Mouse (Mus musculus): ENCODE measurements around the gene Cd55. TPM values are rescaled to one million over a fixed set of nuclear protein-coding genes. Genes with fewer than 3 reads are reported as not detected.

Cd55 gene
- polyA plus RNA-seq (2015; fragmentation: Illumina TruSeq; extraction: RNeasy Lipid Tissue Mini Kit (QIAGEN cat#74804); ENCODE audit: insufficient read depth, low replicate concordance) = 412 TPM

GRCm38 (mm10) chr1:130462084-130462861 lies at the start of gene Cd55:
Cd55 (minus strand) TSS chr1:130462744.

DNA sequence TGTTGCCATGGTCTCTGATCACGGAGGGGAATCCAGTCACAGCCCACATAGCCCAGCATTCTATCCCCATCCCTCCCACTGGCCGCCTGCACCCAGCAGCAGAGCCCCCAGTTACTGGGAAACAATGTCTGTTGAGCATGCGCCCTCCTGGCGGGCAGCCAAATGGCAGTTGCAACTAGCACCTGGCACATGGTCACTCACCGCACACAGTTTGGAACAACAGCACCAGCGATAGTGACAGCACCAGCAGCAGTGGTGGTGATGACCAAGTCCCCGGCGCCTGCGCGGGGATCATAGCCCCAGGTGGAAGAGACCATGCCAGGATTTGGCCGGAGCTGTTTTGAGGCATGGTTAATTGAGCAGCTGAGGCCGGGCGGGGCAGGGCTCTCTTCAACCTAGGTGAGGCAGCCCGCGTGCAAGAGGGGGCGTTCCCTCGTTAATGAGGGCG lies 39.9 kb downstream of the Cd55 start, which contains the start of gene Cd55b:
Gene Cd55b (minus strand): TSS at position 346 of the 448 bp plus-strand sequence.

Other genes starting within 250 kb of the Cd55 start
- 0.18 TPM for gene Cd55b, start 39.7 kb downstream of the Cd55 start, polyA plus RNA-seq (2015; fragmentation: Illumina TruSeq; extraction: RNeasy Lipid Tissue Mini Kit (QIAGEN cat#74804); ENCODE audit: insufficient read depth, low replicate concordance)
- gene Zp3r, start 166.9 kb upstream of the Cd55 start, polyA plus RNA-seq (2015; fragmentation: Illumina TruSeq; extraction: RNeasy Lipid Tissue Mini Kit (QIAGEN cat#74804); ENCODE audit: insufficient read depth, low replicate concordance) = not detected
- not detected for gene C4bp, start 198.9 kb upstream of the Cd55 start, polyA plus RNA-seq (2015; fragmentation: Illumina TruSeq; extraction: RNeasy Lipid Tissue Mini Kit (QIAGEN cat#74804); ENCODE audit: insufficient read depth, low replicate concordance)

Measured in spleen, adult 10 weeks (tissue).